Mouse (Mus musculus) midbrain, embryonic 12.5 days (tissue): ENCODE measurements around the gene Rpl19. TPM values are rescaled to one million over a fixed set of nuclear protein-coding genes. Genes with fewer than 3 reads are reported as not detected.

Experiments
- ATAC-seq: fragments of 200-750 bp; cut with Nextera tagmentation; 2 replicates; pipeline ENCODE4 v1.8.0; 2017; ENCODE audit warnings: low read depth, moderate TSS enrichment, moderate library complexity; ENCODE audit not compliant: low FRiP score
- H3K27ac ChIP-seq: fragments of 300-500 bp; sonication (generic); replicated peaks from 2 replicates; pipeline ENCODE4 v1.5.1; 2016; ENCODE audit warnings: mild to moderate bottlenecking
- H3K27me3 ChIP-seq: fragments of 300-500 bp; sonication (generic); 2 replicates; pipeline ENCODE4 v1.6.1; 2016; ENCODE audit warnings: mild to moderate bottlenecking
- H3K36me3 ChIP-seq: fragments of 300-500 bp; sonication (generic); 2 replicates; pipeline ENCODE4 v1.6.1; 2016
- H3K4me1 ChIP-seq: fragments of 300-500 bp; sonication (generic); 2 replicates; pipeline ENCODE4 v1.6.1; 2016
- H3K4me2 ChIP-seq: fragments of 300-500 bp; sonication (generic); replicated peaks from 2 replicates; pipeline ENCODE4 v1.6.1; 2016; ENCODE audit warnings: mild to moderate bottlenecking, moderate library complexity
- H3K4me3 ChIP-seq: fragments of 300-500 bp; sonication (generic); 2 replicates; pipeline ENCODE4 v1.5.1; 2016; ENCODE audit warnings: mild to moderate bottlenecking
- H3K9ac ChIP-seq: fragments of 300-500 bp; sonication (generic); replicated peaks from 2 replicates; pipeline ENCODE4 v1.6.1; 2016; ENCODE audit warnings: mild to moderate bottlenecking, moderate library complexity
- H3K9me3 ChIP-seq: fragments of 300-500 bp; sonication (generic); 2 replicates; pipeline ENCODE4 v1.6.1; 2016; ENCODE audit warnings: mild to moderate bottlenecking
- WGBS: fragments of 180-500 bp; shearing (Covaris S2); methylation state at CpG from one replicate; pipeline ENCODE4 v1.1.7; 2016; 5-methylcytosine and 5-hydroxymethylcytosine counted together
- polyA plus RNA-seq: library from polyadenylated mRNA; unstranded; fragments of >200 nt; fragmentation: Nextera tagmentation; extraction: Ambion mirVana; gene quantifications from 2 replicates; pipeline ENCODE4 v1.2.1, GENCODE M21; 2016

Rpl19 gene
- polyA plus RNA-seq, result 741 and 746 TPM in 2 replicates

DNA sequence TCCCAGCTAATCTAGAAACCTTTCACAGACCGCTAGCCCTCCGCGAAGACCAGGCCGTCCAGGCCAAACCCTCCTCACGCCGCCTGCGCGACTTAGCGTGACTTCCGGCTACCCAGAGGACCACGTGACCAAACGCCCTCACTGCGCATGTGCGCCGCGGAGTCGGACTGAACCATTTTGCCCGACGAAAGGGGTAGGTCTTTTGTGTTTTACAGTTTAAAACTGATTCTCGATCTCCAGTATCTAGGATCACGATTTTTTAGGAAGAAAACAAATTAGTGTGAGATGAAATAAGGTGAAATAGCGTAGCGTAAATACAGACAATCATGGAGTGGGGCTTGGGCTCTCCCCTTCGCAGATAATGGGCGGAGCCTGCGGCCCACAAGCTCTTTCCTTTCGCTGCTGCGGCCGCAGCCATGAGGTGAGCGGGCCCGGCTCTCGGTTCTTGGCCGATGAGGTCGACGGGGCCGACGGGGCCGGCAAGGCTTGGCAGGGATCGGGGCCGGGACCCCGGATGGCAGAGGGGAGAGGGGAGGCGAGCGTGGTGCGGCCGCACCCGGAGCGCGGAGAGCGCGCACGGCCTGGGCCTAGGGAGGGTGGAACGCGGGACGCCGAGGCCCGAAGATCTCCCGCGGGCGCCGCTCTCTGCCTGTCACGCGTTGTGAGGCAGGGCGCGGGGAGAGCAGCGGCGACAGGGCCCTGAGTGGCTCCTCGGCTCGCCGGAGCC, at the start of gene Rpl19:
TSS of gene Rpl19 (plus strand) at position 141 of the 727 bp plus-strand sequence.
- Histone ChIP-seq H3K4me2 (peak within 1 kb of the TSS; percentile 93), H3K4me3 (peak within 1 kb of the TSS; percentile 100), H3K4me1 (peaks cover 27% of the 10 kb centered on the region), H3K27me3 (no peaks in the 10 kb centered on the region), H3K9me3 (no peaks in the 10 kb centered on the region), H3K36me3 (peaks cover 31% of the 10 kb centered on the region), H3K27ac (peak within 1 kb of the TSS; percentile 94), H3K9ac (peak within 1 kb of the TSS; percentile 98)
- peak; percentile 71 for ATAC-seq
- under 1% methylated on average over 54 of the region's 69 CpGs for WGBS

DNA sequence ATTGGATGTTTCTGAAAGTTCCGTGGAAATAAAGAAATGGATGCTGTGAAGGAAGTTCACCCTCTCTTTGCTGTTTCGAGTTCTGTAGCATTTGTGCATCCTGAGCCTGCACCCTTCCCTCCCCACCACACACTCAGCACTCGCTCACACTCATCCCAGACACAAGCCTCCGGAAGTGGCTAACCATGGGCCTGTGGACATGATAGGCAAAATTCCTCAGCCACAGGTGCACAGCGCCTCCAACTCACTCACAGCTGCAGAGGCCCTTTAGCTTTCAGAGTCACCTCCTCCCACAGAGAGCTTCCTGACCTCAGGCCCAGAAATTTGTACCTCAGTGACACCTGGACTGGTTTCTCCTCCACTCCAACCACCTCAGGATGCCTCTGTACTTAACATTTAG, 48.7 kb upstream of the Rpl19 start:
- 74% methylated on average over 5 of the region's 5 CpGs for WGBS
- no peaks in the 10 kb centered on the region for H3K36me3 ChIP-seq

DNA sequence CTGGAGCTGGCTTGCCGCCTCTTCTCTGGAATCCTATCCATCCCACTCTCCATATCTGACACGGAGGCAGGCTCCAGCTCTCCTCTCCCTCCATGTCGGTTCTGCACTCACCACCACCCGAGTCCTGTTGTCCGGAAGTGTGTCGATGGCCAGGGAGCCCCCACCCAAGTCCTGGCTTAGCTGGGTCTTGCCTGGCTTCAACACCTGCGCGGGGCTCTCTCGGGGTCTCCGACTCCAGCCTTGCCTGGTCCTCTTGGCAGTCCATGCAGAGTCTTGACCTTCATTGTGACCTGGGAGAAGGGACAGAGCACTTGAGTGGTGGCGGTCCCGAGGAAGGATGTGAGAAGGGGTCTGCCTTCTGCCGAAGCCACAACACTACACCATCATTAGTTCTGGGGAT, 48.1 kb upstream of the Rpl19 start:
- no peak for ATAC-seq
- no peak overlapping the region for H3K27ac ChIP-seq
- WGBS, result 87% methylated on average over 13 of the region's 13 CpGs

More for the DNA sequence above, 48.7 kb upstream of the Rpl19 start:
- Histone ChIP-seq H3K27ac (no peak overlapping the region), H3K4me1 (peaks cover 7% of the 10 kb centered on the region; the same call in 1 of the 2 replicates), H3K4me2 (no peak overlapping the region), H3K27me3 (peaks cover 6% of the 10 kb centered on the region; the same call in 1 of the 2 replicates), H3K9ac (no peak overlapping the region), H3K4me3 (no peak overlapping the region), H3K9me3 (no peaks in the 10 kb centered on the region)
- ATAC-seq, result no peak

DNA sequence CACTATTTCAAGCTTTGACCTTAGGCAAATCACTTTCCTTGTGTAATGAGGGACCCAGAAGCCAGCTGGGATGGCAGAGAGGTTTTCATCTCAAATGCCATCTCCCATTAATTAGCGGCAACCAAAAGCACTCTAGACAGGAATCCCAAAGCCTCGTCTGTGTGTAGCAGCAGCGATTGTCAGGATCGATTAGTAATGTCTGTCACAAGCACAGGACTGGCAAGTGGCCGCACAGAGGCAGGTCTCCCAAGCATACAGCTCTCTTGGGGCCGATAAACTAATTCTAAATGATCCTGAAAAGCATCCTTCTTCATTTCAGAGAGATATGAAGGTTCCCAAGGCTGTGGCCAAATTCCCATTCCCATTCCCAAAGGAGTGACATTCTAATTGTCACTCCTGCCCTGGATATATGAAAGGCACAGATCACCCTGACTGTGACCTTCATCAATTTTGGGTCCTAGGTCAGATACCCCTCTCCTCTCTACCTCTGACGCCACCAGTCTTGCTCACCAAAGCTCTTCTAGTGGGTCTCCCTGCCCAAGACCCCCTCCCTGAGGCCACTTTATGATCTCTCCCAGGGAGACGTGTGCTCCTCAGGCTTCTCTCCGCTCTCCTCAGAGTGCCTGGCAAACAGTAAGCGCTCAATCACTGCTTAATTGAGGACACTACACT, 46.5 kb upstream of the Rpl19 start:
- Histone ChIP-seq H3K9ac (no peak overlapping the region), H3K4me1 (peaks cover 4% of the 10 kb centered on the region; the same call in 1 of the 2 replicates), H3K4me3 (no peak overlapping the region), H3K27ac (no peak overlapping the region), H3K27me3 (peaks cover 24% of the 10 kb centered on the region), H3K9me3 (no peaks in the 10 kb centered on the region), H3K36me3 (no peaks in the 10 kb centered on the region), H3K4me2 (no peak overlapping the region)
- ATAC-seq, result no peak
- WGBS, result 74% methylated on average over 10 of the region's 10 CpGs

More for the DNA sequence above, 48.1 kb upstream of the Rpl19 start:
- H3K36me3 ChIP-seq, result no peaks in the 10 kb centered on the region
- H3K4me3 ChIP-seq, result no peak overlapping the region
- peaks cover 7% of the 10 kb centered on the region; the same call in 1 of the 2 replicates for H3K4me1 ChIP-seq
- H3K9ac ChIP-seq, result no peak overlapping the region
- H3K27me3 ChIP-seq, result peaks cover 8% of the 10 kb centered on the region; the same call in 1 of the 2 replicates
- no peak overlapping the region for H3K4me2 ChIP-seq
- no peaks in the 10 kb centered on the region for H3K9me3 ChIP-seq

DNA sequence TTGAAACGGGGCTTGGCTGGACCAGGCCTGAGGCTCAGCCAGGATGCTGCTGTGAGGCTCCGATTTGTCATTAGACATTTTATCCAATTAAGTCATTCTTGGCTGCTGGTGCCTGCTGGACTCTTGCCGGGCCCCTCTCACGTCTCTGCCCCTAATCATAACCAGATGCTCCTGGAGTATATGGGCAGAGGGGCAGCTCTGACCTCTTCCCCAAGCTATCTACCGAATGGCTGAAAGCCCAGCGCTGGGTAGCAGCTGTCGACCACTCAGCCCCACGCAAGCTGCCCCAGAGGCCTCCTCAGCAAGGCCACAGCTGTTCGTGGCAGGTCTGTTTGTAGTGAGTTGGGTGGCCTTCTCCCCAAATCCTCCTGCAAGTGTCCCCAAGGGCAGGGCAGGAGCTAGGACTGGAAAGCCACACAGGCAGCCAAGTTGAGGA, 46.0 kb upstream of the Rpl19 start:
- Histone ChIP-seq H3K4me2 (no peak overlapping the region), H3K36me3 (no peaks in the 10 kb centered on the region), H3K4me1 (no peaks in the 10 kb centered on the region), H3K27me3 (peaks cover 30% of the 10 kb centered on the region), H3K4me3 (no peak overlapping the region), H3K27ac (no peak overlapping the region), H3K9me3 (no peaks in the 10 kb centered on the region), H3K9ac (no peak overlapping the region)
- WGBS, result 62% methylated on average over 9 of the region's 9 CpGs
- no peak for ATAC-seq

DNA sequence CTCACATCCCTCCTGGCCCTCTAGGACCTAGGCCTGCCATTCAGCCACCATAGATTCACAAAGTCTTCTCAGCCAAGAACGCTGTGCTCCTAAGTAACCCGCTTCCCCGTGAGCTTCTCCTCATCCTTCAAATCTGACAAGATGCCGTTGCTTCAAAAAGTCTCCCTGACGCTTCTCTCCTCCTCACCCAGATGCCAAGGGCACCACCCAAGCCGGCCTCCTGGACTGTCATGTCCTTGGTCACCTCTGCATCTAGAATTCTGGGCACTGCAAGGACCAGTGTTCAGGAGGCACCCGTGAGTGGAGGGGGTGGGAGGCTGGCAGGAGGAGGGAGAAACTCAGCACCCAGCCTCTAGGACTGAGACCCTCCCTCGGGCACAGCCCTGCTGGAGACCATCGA, 43.8 kb upstream of the Rpl19 start:
- 88% methylated on average over 9 of the region's 9 CpGs for WGBS
- H3K27me3 ChIP-seq, result peaks cover 46% of the 10 kb centered on the region
- H3K4me2 ChIP-seq, result no peak overlapping the region
- H3K4me1 ChIP-seq, result peaks cover 13% of the 10 kb centered on the region
- H3K9ac ChIP-seq, result no peak overlapping the region
- no peaks in the 10 kb centered on the region for H3K36me3 ChIP-seq
- H3K4me3 ChIP-seq, result no peak overlapping the region
- no peaks in the 10 kb centered on the region for H3K9me3 ChIP-seq
- no peak for ATAC-seq
- no peak overlapping the region for H3K27ac ChIP-seq

DNA sequence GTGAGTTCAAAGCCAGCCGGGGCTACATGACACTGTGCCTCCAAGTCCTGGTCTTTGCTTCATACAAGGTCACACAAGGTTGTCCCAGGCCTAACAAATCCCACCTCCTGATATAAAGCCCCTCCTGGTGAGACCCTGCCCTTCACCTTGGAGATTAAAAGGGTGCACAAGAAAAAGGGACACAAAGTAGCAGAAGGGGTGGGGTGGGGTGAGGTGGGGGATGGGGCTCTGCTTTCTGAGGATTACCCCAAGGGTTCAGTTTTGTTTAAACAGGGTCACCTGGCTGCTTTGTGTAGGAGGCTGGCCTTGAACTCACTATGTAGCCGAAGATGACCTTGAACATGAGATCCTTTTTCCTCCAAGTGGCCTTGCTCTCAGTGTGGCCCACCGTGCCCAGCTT, 43.0 kb upstream of the Rpl19 start:
- Histone ChIP-seq H3K9ac (no peak overlapping the region), H3K27me3 (peaks cover 41% of the 10 kb centered on the region), H3K4me1 (peaks cover 13% of the 10 kb centered on the region), H3K36me3 (no peaks in the 10 kb centered on the region), H3K27ac (no peak overlapping the region), H3K4me2 (no peak overlapping the region), H3K4me3 (no peak overlapping the region), H3K9me3 (no peaks in the 10 kb centered on the region)
- 86% methylated on average over 3 of the region's 3 CpGs for WGBS
- ATAC-seq, result no peak

DNA sequence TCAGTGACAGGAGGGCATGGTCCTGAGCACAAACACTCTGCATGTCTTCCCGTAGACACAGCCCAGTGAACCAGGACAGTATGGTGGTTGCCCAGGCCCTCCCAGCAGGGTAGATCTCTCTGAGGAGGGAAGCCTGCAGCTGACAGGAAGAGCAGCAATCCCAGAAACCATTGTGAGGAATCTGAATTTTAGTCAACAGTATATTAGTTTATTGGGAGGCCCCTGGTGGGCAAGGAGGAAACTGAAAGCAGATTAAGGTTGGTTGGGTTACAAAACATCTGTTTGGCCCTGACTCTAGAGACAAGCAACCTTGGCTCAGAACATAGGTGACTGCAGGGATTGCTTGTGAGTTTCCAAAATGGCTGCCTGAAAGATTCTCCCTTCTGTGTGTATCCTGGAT, 42.5 kb upstream of the Rpl19 start:
- Histone ChIP-seq H3K27me3 (peaks cover 41% of the 10 kb centered on the region), H3K36me3 (no peaks in the 10 kb centered on the region), H3K9me3 (no peaks in the 10 kb centered on the region), H3K4me1 (peaks cover 13% of the 10 kb centered on the region), H3K4me3 (no peak overlapping the region), H3K27ac (no peak overlapping the region), H3K9ac (no peak overlapping the region), H3K4me2 (no peak overlapping the region)
- 58% methylated on average over 1 of the region's 1 CpGs for WGBS
- ATAC-seq, result no peak

DNA sequence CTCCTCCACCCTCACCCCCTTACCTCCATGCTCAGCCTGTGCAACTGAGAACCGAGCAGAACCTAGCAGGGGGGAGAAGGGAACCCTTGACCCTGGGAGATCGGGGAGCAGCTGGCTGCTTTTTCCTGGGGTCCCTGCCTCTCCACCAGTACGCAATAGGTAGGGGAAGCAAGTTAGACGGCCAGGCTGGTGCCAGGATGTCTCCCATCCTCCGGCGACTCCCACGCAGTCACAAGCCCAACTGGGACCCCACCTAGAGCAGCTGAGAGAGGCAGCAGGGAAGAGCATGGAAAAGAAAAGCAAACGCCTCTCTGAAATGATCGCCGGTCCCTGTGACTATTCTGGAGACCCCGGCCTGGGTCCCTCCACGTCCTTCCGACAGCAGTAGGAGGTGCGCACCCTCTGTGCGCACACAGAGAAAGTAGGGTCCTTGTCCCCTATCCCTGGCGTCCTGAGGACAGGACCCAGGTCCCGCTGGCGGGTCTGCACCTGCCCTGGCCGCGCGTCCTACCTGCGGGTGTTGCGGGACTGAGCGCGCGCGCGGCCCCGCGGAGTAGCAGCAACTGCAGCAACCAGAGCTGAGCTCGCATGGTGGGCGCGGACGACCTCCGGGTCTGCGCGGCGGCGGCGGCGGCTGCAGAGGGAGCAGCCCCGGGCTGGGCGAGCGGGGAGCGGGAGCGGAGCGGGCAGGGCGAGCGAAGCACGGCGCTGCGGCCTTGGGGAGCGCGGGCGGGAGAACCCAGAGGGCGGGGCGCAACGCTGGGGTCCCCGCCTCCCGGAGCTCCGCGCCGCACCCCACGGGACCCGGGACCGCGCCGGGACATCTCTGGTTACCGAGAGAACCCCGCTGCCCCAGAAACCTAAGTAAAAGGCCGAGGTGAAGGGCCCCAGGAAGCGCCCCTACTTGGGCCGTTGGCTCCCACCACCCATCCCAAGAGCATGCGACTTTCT, 40.5 kb upstream of the Rpl19 start, which contains the start of gene Plxdc1:
TSS of gene Plxdc1 (minus strand) at position 718 of the 951 bp plus-strand sequence.
- ATAC-seq, result no peak
- Histone ChIP-seq H3K4me1 (peaks cover 28% of the 10 kb centered on the region), H3K9ac (peak within 1 kb of the TSS; percentile 51), H3K27me3 (peaks cover 51% of the 10 kb centered on the region), H3K4me3 (peak within 1 kb of the TSS; percentile 88), H3K27ac (no peak within 1 kb of the TSS), H3K36me3 (no peaks in the 10 kb centered on the region), H3K4me2 (peak within 1 kb of the TSS; percentile 87), H3K9me3 (no peaks in the 10 kb centered on the region)
- WGBS, result 4% methylated on average over 47 of the region's 74 CpGs

DNA sequence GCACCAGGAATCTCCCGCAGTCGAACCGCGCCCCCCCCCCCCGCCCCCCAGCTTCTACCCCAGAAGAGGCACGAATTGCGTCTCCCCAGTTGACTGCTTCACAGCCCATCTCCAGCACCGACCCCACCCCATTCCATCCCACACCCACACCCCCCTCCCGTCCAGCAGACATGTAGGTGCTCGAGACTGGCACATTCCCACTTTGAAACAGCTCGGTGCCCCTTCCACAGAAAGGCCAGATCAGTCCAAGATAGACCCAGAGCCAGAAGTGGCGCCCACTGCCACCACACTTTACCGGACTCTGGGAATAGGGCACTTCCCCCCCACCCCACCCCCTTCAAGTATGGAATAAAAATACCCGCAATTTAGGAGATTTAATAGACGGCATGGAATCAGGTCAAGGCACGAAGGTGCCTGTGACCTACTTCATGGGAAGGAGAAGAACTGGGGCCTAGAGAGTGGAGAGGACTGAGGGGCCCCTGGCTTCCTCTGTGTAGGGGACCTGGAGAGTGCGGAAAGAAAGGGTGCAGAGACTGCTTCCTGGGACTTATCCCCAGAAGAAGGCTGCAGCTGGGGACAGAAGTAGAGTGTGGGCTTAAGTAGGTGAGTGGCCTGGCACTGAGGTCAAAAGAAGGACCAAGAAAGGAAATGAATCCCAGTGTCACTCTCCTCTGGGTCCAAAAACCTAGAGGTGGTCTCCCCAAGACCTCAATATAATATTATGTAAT, 39.6 kb upstream of the Rpl19 start:
- H3K4me1 ChIP-seq, result peaks cover 28% of the 10 kb centered on the region
- no peak for ATAC-seq
- peak overlapping the region; percentile 88 for H3K4me3 ChIP-seq
- H3K9ac ChIP-seq, result peak overlapping the region; percentile 51
- H3K9me3 ChIP-seq, result no peaks in the 10 kb centered on the region
- 38% methylated on average over 12 of the region's 17 CpGs for WGBS
- peaks cover 54% of the 10 kb centered on the region for H3K27me3 ChIP-seq
- H3K36me3 ChIP-seq, result no peaks in the 10 kb centered on the region
- H3K4me2 ChIP-seq, result peak overlapping the region; percentile 87
- H3K27ac ChIP-seq, result no peak overlapping the region
